Mouse (Mus musculus): ENCODE measurements at regions not wholly inside any gene's neighbourhood (a gene's known extent, or its start where the extent isn't known, plus 50 kb on each side); places are given as distances from the start of the nearest gene placed in this dataset.

GRCm38 (mm10) chr8:79587258-79587657 lies 52.2 kb upstream of the Otud4 start:
- TF ChIP-seq NANOG (IDR thresholded peaks at IDR 0.05; ENCODE audit: borderline replicate concordance, low read length) (no peak), CTCF (conservative IDR thresholded peaks at IDR 0.05; ENCODE audit: low read length) (peak; percentile 58)
- Histone ChIP-seq H3K36me3 (ENCODE audit: insufficient read depth, low read length) (0 out of 2 replicates have a peak, but pooled peaks cover 4% of the 10 kb centered on the region), H3K4me3 (replicated peaks; ENCODE audit: low read length) (no peak overlapping the region), H3K27me3 (ENCODE audit: insufficient read depth, low read length) (no peaks in the 10 kb centered on the region), H3K4me1 (replicated peaks; ENCODE audit: low read depth, low read length) (no peaks in the 10 kb centered on the region), H3K9me3 (ENCODE audit: low read length) (no peaks in the 10 kb centered on the region)

GRCm38 (mm10) chr8:79584966-79585365 lies 54.5 kb upstream of the Otud4 start:
- TF ChIP-seq CTCF (conservative IDR thresholded peaks at IDR 0.05; ENCODE audit: low read length) (peak; percentile 23), POU5F1 (IDR thresholded peaks at IDR 0.05; ENCODE audit: borderline replicate concordance, low read length) (no peak)
- no peaks in the 10 kb centered on the region for H3K4me1 ChIP-seq (replicated peaks; ENCODE audit: low read depth, low read length)
- no peaks in the 10 kb centered on the region for H3K27me3 ChIP-seq (ENCODE audit: insufficient read depth, low read length)
- H3K36me3 ChIP-seq (ENCODE audit: insufficient read depth, low read length): 0 out of 2 replicates have a peak, but pooled peaks cover 1% of the 10 kb centered on the region
- H3K4me3 ChIP-seq (replicated peaks; ENCODE audit: low read length): no peak overlapping the region
- no peaks in the 10 kb centered on the region for H3K9me3 ChIP-seq (ENCODE audit: low read length)

DNA sequence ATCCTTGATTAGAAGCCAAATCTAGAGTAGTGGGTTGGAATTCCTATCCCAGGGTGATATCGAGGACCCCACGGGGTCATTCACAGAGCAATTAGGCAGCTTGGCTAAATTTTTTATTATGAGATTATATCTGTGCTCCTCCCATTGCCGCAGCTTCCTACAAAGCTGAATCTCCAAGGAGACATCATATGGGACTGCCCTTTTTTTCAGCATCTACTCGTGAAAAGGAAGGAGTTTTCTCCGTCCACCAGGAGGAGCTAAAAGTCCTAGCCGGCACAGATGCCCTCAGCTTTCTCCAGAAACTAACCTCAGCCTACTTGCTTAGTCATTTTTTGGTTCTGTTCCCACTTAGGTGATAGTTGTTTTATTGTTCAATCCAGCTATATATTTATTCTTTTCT lies 56.1 kb upstream of the Otud4 start:
- H3K27me3 ChIP-seq (ENCODE audit: insufficient read depth, low read length): no peaks in the 10 kb centered on the region
- TF ChIP-seq NANOG (IDR thresholded peaks at IDR 0.05; ENCODE audit: borderline replicate concordance, low read length): no peak
- peak; percentile 11; the same call in 1 of the 2 replicates for TF ChIP-seq CTCF (conservative IDR thresholded peaks at IDR 0.05; ENCODE audit: low read length)
- TF ChIP-seq POU5F1 (IDR thresholded peaks at IDR 0.05; ENCODE audit: borderline replicate concordance, low read length): no peak
- H3K36me3 ChIP-seq (ENCODE audit: insufficient read depth, low read length): no peaks in the 10 kb centered on the region
- no peak overlapping the region for H3K4me3 ChIP-seq (replicated peaks; ENCODE audit: low read length)
- no peaks in the 10 kb centered on the region for H3K9me3 ChIP-seq (ENCODE audit: low read length)
- no peaks in the 10 kb centered on the region for H3K4me1 ChIP-seq (replicated peaks; ENCODE audit: low read depth, low read length)

DNA sequence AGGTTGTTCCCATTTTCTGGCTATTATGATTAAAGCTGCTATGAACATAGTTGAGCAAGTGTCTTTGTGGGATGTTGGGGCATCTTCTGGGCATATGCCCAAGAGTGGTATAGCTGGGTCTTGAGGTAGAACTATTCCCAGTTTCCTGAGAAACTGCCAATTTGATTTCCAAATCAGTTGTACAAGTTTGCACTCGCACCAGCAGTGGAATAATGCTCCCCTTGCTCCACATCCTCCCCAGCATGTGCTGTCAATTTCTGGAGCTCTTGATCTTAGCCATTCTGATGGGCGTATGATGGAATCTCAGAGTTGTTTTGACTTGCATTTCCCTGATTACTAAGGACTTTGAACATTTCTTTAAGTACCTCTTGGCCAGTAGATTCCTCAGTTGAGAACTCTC lies 57.2 kb upstream of the Otud4 start:
- Histone ChIP-seq H3K9me3 (ENCODE audit: low read length) (no peaks in the 10 kb centered on the region), H3K4me3 (replicated peaks; ENCODE audit: low read length) (no peak overlapping the region), H3K36me3 (ENCODE audit: insufficient read depth, low read length) (no peaks in the 10 kb centered on the region), H3K4me1 (replicated peaks; ENCODE audit: low read depth, low read length) (no peaks in the 10 kb centered on the region), H3K27me3 (ENCODE audit: insufficient read depth, low read length) (no peaks in the 10 kb centered on the region)
- TF ChIP-seq POU5F1 (IDR thresholded peaks at IDR 0.05; ENCODE audit: borderline replicate concordance, low read length): no peak
- TF ChIP-seq NANOG (IDR thresholded peaks at IDR 0.05; ENCODE audit: borderline replicate concordance, low read length): no peak
- no peak for TF ChIP-seq CTCF (conservative IDR thresholded peaks at IDR 0.05; ENCODE audit: low read length)

- Histone ChIP-seq H3K4me3 (replicated peaks; ENCODE audit: low read length) (no peak overlapping the region), H3K9me3 (ENCODE audit: low read length) (no peaks in the 10 kb centered on the region), H3K4me1 (replicated peaks; ENCODE audit: low read depth, low read length) (no peaks in the 10 kb centered on the region), H3K36me3 (ENCODE audit: insufficient read depth, low read length) (no peaks in the 10 kb centered on the region), H3K27me3 (ENCODE audit: insufficient read depth, low read length) (no peaks in the 10 kb centered on the region)
- TF ChIP-seq NANOG (IDR thresholded peaks at IDR 0.05; ENCODE audit: borderline replicate concordance, low read length): no peak
- TF ChIP-seq CTCF (conservative IDR thresholded peaks at IDR 0.05; ENCODE audit: low read length): no peak
- no peak for TF ChIP-seq POU5F1 (IDR thresholded peaks at IDR 0.05; ENCODE audit: borderline replicate concordance, low read length)
Observed at GRCm38 (mm10) chr8:79576086-79576485, 63.3 kb upstream of the Otud4 start.

DNA sequence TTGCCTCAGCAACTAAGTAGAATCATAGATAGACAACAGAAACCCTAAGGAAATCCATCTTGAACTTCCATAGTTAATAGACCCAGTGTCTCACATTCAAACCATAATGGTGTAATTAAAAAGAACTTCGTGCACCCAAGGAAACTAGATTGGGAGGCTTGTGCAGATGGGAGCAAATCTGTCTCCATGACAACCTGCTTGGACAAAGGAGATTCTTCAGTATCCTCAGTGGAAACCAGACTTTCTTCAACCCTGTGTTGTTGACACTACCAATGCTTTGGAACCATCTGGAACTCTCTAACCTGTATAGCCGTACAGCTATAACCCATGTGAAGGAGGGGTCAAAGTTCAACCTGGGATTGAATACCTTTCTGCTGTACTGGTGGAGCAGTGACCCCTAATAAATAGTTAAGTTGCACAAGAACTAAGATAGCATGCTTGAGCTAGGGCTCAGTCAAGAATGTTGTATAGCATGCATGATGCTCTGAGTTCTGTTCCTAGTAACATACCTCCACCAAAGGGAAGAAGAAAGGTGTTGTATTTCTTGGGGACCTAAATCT lies 64.2 kb upstream of the Otud4 start:
- no peak overlapping the region for H3K4me3 ChIP-seq (replicated peaks; ENCODE audit: low read length)
- no peaks in the 10 kb centered on the region for H3K9me3 ChIP-seq (ENCODE audit: low read length)
- H3K4me1 ChIP-seq (replicated peaks; ENCODE audit: low read depth, low read length): no peaks in the 10 kb centered on the region
- no peaks in the 10 kb centered on the region for H3K36me3 ChIP-seq (ENCODE audit: insufficient read depth, low read length)
- no peak for TF ChIP-seq POU5F1 (IDR thresholded peaks at IDR 0.05; ENCODE audit: borderline replicate concordance, low read length)
- H3K27me3 ChIP-seq (ENCODE audit: insufficient read depth, low read length): no peaks in the 10 kb centered on the region

GRCm38 (mm10) chr8:79573491-79573890 lies 65.9 kb upstream of the Otud4 start:
- no peaks in the 10 kb centered on the region for H3K27me3 ChIP-seq (ENCODE audit: insufficient read depth, low read length)
- H3K36me3 ChIP-seq (ENCODE audit: insufficient read depth, low read length): no peaks in the 10 kb centered on the region
- TF ChIP-seq POU5F1 (IDR thresholded peaks at IDR 0.05; ENCODE audit: borderline replicate concordance, low read length) (no peak), NANOG (IDR thresholded peaks at IDR 0.05; ENCODE audit: borderline replicate concordance, low read length) (no peak), CTCF (conservative IDR thresholded peaks at IDR 0.05; ENCODE audit: low read length) (no peak)
- no peaks in the 10 kb centered on the region for H3K4me1 ChIP-seq (replicated peaks; ENCODE audit: low read depth, low read length)
- no peaks in the 10 kb centered on the region for H3K9me3 ChIP-seq (ENCODE audit: low read length)
- no peak overlapping the region for H3K4me3 ChIP-seq (replicated peaks; ENCODE audit: low read length)

DNA sequence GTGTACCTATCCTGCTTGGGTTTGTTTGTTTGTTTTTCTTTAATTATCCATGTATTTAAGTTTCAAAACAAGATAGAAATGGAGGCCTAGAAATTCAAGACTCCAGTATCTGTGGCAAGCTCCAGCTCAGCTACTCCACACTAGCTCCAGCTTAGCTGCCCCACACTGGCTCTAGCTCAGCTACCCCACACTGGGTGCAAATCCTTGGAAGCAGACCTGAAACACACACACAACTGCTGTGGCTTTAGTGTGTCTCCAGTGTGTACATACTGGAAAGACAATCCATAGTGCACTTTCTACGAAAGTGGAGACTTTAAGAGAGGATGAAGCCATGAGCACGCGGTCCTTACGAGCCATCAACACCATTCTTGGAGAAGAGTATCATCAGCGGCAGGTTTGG lies 66.9 kb upstream of the Otud4 start:
- no peaks in the 10 kb centered on the region for H3K9me3 ChIP-seq (ENCODE audit: low read length)
- no peak for TF ChIP-seq CTCF (conservative IDR thresholded peaks at IDR 0.05; ENCODE audit: low read length)
- TF ChIP-seq POU5F1 (IDR thresholded peaks at IDR 0.05; ENCODE audit: borderline replicate concordance, low read length): no peak
- no peak for TF ChIP-seq NANOG (IDR thresholded peaks at IDR 0.05; ENCODE audit: borderline replicate concordance, low read length)

GRCm38 (mm10) chr8:79563101-79563500 lies 76.3 kb upstream of the Otud4 start:
- TF ChIP-seq NANOG (IDR thresholded peaks at IDR 0.05; ENCODE audit: borderline replicate concordance, low read length): no peak
- H3K36me3 ChIP-seq (ENCODE audit: insufficient read depth, low read length): no peaks in the 10 kb centered on the region
- H3K9me3 ChIP-seq (ENCODE audit: low read length): no peaks in the 10 kb centered on the region
- no peak overlapping the region for H3K4me3 ChIP-seq (replicated peaks; ENCODE audit: low read length)
- H3K27me3 ChIP-seq (ENCODE audit: insufficient read depth, low read length): no peaks in the 10 kb centered on the region
- peaks cover 19% of the 10 kb centered on the region for H3K4me1 ChIP-seq (replicated peaks; ENCODE audit: low read depth, low read length)

More for the DNA sequence above, 66.9 kb upstream of the Otud4 start:
- H3K36me3 ChIP-seq (ENCODE audit: insufficient read depth, low read length): no peaks in the 10 kb centered on the region
- no peaks in the 10 kb centered on the region for H3K4me1 ChIP-seq (replicated peaks; ENCODE audit: low read depth, low read length)
- H3K4me3 ChIP-seq (replicated peaks; ENCODE audit: low read length): no peak overlapping the region
- H3K27me3 ChIP-seq (ENCODE audit: insufficient read depth, low read length): no peaks in the 10 kb centered on the region
